Mouse (Mus musculus) large intestine, adult 2 months (tissue): ENCODE results near the gene Gss. TPM values are rescaled to one million over a fixed set of nuclear protein-coding genes. Genes with fewer than 3 reads are reported as not detected.
"Not testable (repeated sequence)": the region's sequence is repeated elsewhere in the genome, so short reads cannot be mapped to it uniquely, and the experiment has no call there.

Experiments
- DNase-seq: peaks from one replicate; pipeline ENCODE4 v3.0.0-alpha.2; 2012; ENCODE audit warnings: low read depth, low spot score
- WGBS: fragments of 180-500 bp; shearing (Covaris S2); methylation state at CpG from one replicate; pipeline ENCODE4 v1.1.7; 2018; 5-methylcytosine and 5-hydroxymethylcytosine counted together
- polyA plus RNA-seq: library from polyadenylated mRNA; depleted of rRNA; stranded (reverse); fragments of >200 nt; gene quantifications from 2 replicates; pipeline ENCODE4 v1.2.3, GENCODE M21; 2012

Gss gene
- polyA plus RNA-seq, 1 experiment, result 76.2 TPM

GRCm38 (mm10) chr2:155582384-155582995, 10.1 kb downstream of the Gss start:
- no peak for DNase-seq
- WGBS, result 60% methylated on average over 4 of the region's 4 CpGs

- 93% methylated on average over 3 of the region's 3 CpGs for WGBS
- DNase-seq, result no peak
Measured at GRCm38 (mm10) chr2:155580331-155580730, 12.3 kb downstream of the Gss start.

DNA sequence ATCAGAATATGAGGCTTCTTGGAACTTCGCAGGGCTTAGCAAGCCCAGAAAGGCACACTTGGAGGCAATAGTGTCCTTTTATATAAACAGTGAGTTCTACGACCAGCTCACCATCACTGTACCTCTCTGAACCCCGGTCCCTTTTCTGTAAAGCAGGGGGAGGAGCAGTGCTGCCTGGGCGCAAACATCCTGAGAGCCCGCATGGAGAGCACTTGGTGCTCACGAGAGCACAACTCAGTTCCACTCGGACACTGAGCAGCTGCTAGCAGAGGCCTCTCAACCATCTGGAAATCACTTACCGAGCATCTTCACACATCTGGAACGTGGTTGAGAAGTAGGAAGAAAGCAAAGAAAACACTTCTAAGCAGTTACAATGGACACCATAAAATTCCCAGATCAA, 16.0 kb downstream of the Gss start:
- no peak for DNase-seq

DNA sequence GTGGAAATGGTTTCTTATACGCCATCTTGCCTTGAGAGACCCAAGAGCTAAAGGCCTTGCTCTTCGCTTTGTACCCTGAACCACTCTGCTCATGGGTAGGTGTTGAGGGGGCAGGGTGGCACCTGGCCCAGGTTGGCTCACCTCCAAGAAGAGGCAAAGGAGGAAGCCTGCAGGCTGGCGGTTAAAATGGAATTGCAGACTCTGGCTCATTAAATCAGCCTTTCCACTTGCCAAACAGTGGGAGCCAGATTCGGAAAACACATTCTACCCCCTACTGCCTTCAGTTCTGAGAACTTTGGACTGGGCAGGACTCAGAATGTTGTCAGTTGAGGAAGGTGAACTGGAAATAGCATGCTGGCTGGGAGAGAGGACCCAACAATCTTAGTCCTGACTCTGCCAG, 17.9 kb downstream of the Gss start:
- WGBS, result 38% methylated on average over 4 of the region's 4 CpGs
- DNase-seq, result no peak

More for the DNA sequence above, 16.0 kb downstream of the Gss start:
- 91% methylated on average over 9 of the region's 9 CpGs for WGBS

DNA sequence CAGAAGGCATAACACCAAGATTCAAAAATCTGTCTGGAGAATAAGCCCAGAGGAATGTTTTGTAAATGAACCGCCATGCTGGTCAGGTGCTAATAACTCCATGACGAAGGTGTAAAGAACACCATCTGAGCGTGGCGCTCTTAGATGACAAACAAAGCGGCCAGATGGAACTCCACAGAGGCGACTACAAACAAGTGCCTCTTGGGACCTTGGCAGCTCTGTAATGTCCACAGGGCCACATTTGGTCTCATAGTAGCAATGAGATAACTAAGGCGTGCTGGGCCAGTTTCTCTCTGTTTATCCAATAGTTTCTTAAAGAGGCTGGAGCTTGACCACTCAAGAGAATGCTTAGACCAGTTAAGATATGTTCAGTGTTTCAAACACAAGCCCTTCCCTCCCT, 18.6 kb downstream of the Gss start:
- 90% methylated on average over 7 of the region's 7 CpGs for whole genome bisulfite sequencing
- no peak for DNase-seq

DNA sequence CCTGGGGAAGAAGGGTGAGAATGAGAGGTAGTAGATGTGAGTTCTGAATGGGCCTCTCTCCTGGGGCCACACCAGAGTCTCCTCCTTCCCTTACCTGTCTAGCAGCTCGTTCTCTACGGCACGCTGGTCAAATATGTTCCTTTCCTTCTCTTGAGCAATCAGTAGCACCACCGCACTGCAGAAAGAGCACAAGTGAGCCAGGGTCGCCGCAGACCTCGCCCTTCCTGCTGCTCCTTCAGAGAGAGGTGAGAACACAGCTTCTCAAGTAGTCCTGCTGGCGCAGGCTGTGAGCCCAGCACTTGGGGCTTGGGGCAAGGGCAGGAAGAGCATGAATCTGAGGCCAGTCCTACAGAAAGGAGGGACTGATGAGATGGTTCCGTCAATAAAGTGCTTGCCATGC, 19.6 kb downstream of the Gss start:
- WGBS, result 82% methylated on average over 9 of the region's 9 CpGs
- no peak for DNase-seq

- 35% methylated on average over 3 of the region's 3 CpGs for WGBS
- DNase-seq, result no peak
Measured at GRCm38 (mm10) chr2:155569223-155569807, 23.3 kb downstream of the Gss start.

DNA sequence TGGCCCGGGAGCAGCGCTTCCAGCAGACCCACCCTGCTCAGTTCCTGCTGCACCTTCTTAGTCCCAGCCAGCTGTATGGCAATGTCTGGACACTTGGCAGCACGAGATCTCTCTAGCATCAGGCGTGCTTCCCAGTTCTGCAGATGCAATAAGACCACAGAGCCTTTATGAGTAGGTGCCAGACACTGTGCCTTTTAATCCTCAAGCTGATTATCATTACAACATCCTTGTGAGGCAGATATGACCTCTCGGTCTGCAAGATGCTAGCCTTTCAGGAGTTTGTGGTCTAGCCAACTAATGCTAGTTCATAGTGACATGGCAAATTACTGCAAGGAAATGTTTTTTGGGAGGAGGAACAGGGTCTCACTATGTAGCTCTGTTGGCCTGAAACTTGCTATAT, 24.9 kb downstream of the Gss start:
- no peak for DNase-seq
- WGBS, result 67% methylated on average over 5 of the region's 5 CpGs

- WGBS, result 63% methylated on average over 4 of the region's 4 CpGs
- DNase-seq, result no peak
Measured at GRCm38 (mm10) chr2:155562934-155563333, 29.7 kb downstream of the Gss start.

DNA sequence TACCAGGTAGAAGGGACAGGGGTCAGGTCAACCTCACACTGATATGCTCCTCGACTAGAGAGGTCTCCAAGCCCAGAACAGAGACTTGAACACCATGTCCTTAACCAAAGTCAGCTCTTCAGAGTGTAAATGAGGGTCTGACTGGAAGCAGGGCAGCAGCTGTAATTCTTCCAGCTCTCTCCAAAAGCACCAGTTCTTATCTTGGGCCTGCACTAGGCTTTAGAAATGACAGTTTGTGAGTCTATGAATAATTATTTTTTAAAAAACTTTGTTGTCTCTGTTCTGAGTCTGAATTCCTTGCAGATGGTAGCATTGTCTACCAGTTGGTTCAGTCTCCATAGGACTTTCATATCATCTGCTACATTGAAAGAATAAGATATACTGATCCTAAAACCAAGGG, 30.4 kb downstream of the Gss start:
- WGBS, result 50% methylated on average over 1 of the region's 1 CpGs
- no peak for DNase-seq

DNA sequence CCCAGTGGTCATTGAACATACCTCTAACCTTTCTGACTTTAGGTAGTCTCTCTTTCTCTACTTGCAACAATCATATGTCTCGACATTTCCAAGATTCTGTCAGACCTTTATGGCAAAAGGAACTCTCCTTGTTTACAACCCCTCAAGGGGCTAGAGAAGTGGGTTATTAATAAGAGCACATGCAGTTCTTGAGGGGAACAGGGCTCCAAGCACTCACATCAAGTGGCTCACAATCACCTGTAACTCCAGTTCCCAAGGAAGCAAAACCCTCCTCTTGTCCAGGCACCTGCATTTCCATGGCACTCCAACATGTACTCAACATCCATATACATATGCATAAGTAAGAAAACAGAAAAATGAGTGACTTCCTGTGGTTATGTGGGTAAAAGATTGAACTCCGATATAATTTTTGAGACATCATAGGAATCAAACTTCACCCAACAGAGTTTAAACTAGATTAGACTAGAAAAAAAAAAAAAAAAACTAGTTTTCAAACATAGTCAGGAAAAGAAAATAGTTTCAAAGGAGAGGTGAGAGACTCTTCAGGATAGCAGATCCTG, 38.1 kb downstream of the Gss start:
- DNase-seq, result no peak
- WGBS, result 90% methylated on average over 2 of the region's 2 CpGs

GRCm38 (mm10) chr2:155552949-155553354, 39.7 kb downstream of the Gss start:
- peak; percentile 78 for DNase-seq

- DNase-seq, result no peak
Measured at GRCm38 (mm10) chr2:155552336-155552735, 40.3 kb downstream of the Gss start.

DNA sequence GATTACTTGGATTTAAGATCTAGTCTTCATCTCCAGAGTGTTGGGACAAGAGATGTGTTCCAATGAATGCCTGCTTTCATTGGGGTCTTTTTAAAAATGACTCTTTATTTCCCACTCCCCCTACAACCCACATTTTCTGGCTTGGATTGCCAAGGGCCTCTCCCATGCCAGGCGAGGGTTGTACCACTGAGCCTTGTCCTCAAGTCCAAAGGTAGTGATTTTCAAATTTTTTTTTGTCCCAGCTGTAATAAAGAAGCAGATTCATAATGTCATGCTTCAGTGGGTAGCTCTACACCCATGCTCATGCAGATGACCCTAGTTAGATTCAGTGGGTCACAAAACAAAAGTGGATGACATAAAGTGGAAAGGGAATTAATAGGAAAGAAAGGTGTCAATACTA, 45.7 kb downstream of the Gss start:
- 37% methylated on average over 1 of the region's 1 CpGs for WGBS
- no peak for DNase-seq

DNA sequence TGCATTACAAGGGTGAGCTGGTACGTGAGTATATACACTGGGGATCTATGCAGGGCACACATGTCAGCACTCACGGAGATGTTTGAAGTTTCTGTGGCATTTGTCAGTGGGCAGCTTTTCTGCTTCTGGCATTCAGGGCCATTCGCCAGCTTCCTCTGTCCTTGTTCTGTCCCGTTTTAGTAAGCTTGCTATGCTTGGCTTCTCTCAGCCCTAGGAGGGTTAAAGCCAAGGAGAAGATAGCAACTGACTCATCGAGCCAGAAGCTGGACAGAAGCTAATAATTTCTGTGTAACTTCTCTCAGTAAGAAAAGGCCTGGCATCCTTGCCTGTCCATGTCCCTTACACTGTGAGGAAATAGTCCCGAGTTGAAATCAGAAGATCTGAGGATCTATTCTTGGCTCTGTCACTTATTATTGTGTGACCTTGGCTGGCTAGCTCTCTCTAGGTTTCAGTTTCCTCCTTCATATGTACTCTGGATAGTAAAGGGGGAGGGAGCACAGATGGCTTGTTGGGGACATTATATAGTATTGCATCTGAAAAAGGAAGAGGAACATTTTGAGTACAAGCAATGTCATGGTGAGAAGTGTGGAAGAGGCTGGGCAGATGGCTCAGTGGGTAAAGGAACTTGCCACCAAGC, 51.7 kb downstream of the Gss start:
- WGBS, result 21% methylated on average over 6 of the region's 6 CpGs
- DNase-seq, result no peak

DNA sequence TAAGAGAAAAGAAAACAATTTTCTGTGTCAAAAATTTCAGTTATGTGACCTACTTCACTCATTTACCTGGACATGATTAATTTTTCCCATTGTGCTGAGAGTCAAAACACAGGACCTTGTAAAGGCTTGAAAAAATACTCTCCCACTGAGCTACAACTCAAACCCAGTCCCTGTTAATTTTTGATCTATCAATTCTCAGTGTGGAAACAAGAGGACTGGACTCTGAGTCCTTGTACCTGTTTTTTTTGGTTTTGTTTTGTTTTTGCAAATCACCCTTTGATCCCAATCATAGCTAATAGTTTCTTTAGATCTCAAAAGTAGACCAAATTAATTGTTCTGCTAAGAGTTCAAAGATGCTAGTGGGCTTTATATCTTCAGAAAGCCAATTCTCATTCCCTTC, 52.9 kb downstream of the Gss start:
- DNase-seq, result no peak

DNA sequence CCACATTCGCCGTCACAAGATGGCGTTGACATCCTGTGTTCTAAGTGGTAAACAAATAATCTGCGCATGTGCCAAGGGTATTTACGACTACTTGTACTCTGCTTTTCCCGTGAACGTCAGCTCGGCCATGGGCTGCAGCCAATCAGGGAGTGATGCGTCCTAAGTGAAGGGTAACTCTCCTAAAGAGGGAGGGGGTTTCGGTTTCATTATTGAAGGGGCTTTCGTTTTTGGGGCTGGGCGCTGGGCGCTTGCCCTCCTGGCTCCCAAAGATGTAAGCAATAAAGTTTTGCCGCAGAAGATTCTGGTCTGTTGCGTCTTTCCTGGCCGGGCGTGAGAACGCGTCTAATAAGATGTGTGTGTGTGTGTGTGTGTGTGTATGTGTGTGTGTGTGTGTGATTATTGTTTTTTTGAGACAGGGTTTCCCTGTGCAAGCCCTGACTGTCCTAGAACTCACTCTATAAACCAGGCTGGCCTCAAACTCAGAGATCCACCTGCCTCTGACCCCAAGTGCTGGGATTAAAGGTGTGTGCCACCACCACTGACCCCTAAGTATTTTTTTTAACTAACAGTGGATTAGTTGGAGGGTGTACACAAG, 54.0 kb downstream of the Gss start:
- DNase-seq, result not testable (repeated sequence)
- WGBS, result 71% methylated on average over 19 of the region's 19 CpGs

DNA sequence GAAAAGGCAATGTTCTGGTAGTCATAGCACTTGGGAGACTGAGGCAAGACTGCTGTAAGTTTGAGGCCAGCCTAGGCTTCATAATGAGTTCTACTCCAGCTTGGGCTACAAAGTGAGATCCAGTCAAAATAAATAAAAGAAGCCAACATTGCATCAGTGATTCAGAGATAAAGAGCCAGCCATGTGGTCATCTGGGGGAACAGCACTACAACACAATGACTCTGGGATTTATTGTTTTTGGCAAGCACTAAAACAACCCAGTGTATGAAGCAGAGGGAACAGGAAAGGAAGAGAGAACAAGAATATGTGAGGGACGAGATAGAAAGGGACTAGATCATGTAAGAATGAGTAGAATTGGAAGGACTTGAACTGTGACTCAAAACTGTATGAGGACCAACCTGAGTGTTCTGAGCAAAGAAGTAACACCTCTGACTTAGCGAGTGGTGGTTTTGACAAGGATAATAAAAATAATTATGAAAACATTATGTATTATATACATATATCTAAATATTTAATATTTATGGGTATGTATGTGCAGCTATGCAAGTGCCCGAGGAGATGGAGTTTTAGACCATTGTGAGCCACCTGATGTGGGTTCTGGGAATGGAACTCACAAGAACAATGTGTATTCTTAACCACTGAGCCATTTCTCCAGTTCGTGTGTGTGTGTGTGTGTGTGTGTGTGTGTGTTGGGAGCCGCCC, 54.7 kb downstream of the Gss start:
- whole genome bisulfite sequencing, result 61% methylated on average over 5 of the region's 5 CpGs
- DNase-seq, result no peak

- DNase-seq, result no peak
Measured at GRCm38 (mm10) chr2:155536292-155536691, 56.3 kb downstream of the Gss start.

DNA sequence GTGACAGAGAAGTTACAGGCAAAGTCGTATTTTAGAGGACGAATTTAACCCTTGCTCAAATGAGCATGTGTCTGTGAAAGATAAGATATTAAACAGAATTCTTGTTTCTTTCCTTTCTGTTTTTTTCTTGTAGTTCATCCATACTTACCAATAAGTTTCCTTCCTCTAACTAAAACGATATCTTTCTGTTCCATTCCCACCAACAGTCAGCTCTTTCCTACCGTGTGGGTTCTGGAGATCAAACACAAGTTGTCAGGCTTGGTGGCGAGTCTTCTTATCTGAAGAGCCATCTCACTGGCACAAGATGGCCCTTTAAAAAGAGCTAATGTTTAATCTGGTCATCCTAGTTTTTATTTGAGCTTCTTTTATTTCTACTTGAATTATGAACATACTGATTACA, 65.2 kb downstream of the Gss start:
- WGBS, result 48% methylated on average over 5 of the region's 5 CpGs
- DNase-seq, result no peak
